Mouse (Mus musculus) kidney, adult 2 months (tissue): ENCODE measurements around the gene Wdtc1.

ENCODE experiments used
- CTCF ChIP-seq: fragments of 200-500 bp; conservative IDR thresholded peaks from 2 replicates; pipeline ENCODE4 v1.5.1; 2011; ENCODE audit warnings: low read depth, mild to moderate bottlenecking, control low read depth, low read length, moderate library complexity, mixed read lengths; ENCODE audit not compliant: insufficient read depth, insufficient read length
- POLR2A ChIP-seq: fragments of 200-500 bp; IDR thresholded peaks from one replicate; pipeline ENCODE4 v1.6.1; 2011; ENCODE audit warnings: low read depth, low read length, control low read depth

DNA sequence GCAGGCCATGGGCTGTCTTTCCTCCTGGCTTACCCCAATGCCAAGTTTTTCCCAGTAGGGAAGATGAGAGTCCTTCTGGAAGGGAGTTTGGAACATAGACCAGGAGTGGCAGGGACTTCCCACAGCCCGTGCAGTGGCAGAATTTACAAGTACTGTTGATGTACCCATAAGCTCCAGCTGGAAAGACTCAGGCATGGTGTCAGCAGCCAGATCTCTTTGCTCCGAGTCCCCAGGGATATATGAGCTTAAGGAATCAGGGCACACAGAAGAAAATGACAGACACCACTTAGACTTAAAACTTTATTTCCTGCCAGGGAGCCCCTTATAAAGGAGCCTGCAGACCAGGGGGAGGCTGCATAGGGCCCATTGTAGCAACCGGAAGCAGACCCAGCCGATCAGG, 87.5 kb downstream of the Wdtc1 start:
- no peak for TF ChIP-seq CTCF
- TF ChIP-seq POLR2A: no peak
